Mouse (Mus musculus) kidney, adult 11 months (tissue): ENCODE results near the gene Rgl2.
"Not testable (repeated sequence)": the region's sequence is repeated elsewhere in the genome, so short reads cannot be mapped to it uniquely, and the experiment has no call there.

ENCODE experiments used
- DNase-seq: peaks from one replicate; pipeline ENCODE4 v3.0.0; 2022

The Rgl2 gene

GRCm38 (mm10) chr17:33977861-33978557, 48.7 kb downstream of the Rgl2 start:
- no peak for DNase-seq

GRCm38 (mm10) chr17:33978631-33979031, 49.3 kb downstream of the Rgl2 start:
- peak; percentile 97 for DNase-seq

- no peak for DNase-seq
Measured at GRCm38 (mm10) chr17:33979512-33980050, 50.2 kb downstream of the Rgl2 start.

- no peak for DNase-seq
Measured at GRCm38 (mm10) chr17:33980181-33981035, 51.1 kb downstream of the Rgl2 start.

GRCm38 (mm10) chr17:33981192-33981909, 52.0 kb downstream of the Rgl2 start:
- DNase-seq: peak; percentile 95

GRCm38 (mm10) chr17:33982136-33982535, 52.8 kb downstream of the Rgl2 start:
- not testable (repeated sequence) for DNase-seq
